Mouse (Mus musculus) limb, embryonic 11.5 days (tissue): Measurements from ENCODE around the gene Acsl3. TPM values are rescaled to one million over a fixed set of nuclear protein-coding genes. Genes with fewer than 3 reads are reported as not detected.

ENCODE experiments used
- ATAC-seq: fragments of 200-750 bp; cut with Nextera tagmentation; 2 replicates; pipeline ENCODE4 v1.8.0; 2017; ENCODE audit warnings: low read depth; ENCODE audit not compliant: insufficient number of reproducible peaks, low FRiP score, low TSS enrichment
- DNase-seq: peaks from one replicate; pipeline ENCODE4 v3.0.0-alpha.2; 2015; ENCODE audit warnings: low spot score
- H3K27ac ChIP-seq: fragments of 300-500 bp; sonication (generic); replicated peaks from 2 replicates; pipeline ENCODE4 v1.5.1; 2014; ENCODE audit warnings: low read depth, mild to moderate bottlenecking, low read length
- H3K27me3 ChIP-seq: fragments of 300-500 bp; sonication (generic); 2 replicates; pipeline ENCODE4 v1.6.1; 2014; ENCODE audit warnings: mild to moderate bottlenecking, low read length, mixed read lengths; ENCODE audit not compliant: control insufficient read depth, insufficient read depth
- H3K36me3 ChIP-seq: fragments of 300-500 bp; sonication (generic); 2 replicates; pipeline ENCODE4 v1.6.1; 2014; ENCODE audit warnings: mild to moderate bottlenecking, low read length, moderate library complexity, mixed read lengths; ENCODE audit not compliant: control insufficient read depth, insufficient read depth
- H3K4me1 ChIP-seq: fragments of 300-500 bp; sonication (generic); 2 replicates; pipeline ENCODE4 v1.6.1; 2014; ENCODE audit warnings: low read length, mixed read lengths; ENCODE audit not compliant: control insufficient read depth, insufficient read depth
- H3K4me2 ChIP-seq: fragments of 300-500 bp; sonication (generic); 2 replicates; pipeline ENCODE4 v1.6.1; 2014; ENCODE audit warnings: low read depth, mild to moderate bottlenecking, moderate library complexity; ENCODE audit not compliant: severe bottlenecking
- H3K4me3 ChIP-seq: fragments of 300-500 bp; sonication (generic); 2 replicates; pipeline ENCODE4 v1.5.1; 2014; ENCODE audit warnings: low read depth, low read length
- H3K9ac ChIP-seq: fragments of 300-500 bp; sonication (generic); 2 replicates; pipeline ENCODE4 v1.6.1; 2014; ENCODE audit warnings: mild to moderate bottlenecking, low read length
- H3K9me3 ChIP-seq: fragments of 300-500 bp; sonication (generic); 2 replicates; pipeline ENCODE4 v1.6.1; 2016; ENCODE audit warnings: low read length; ENCODE audit not compliant: control insufficient read depth
- WGBS: fragments of 180-500 bp; shearing (Covaris S2); extraction: QIAGEN DNeasy Blood & Tissue Kit; methylation state at CpG from one replicate; pipeline ENCODE4 v1.1.7; 2014; 5-methylcytosine and 5-hydroxymethylcytosine counted together
- polyA plus RNA-seq: library from polyadenylated mRNA; unstranded; fragments of >200 nt; fragmentation: Nextera tagmentation; extraction: Ambion mirVana; gene quantifications from 2 replicates; pipeline ENCODE4 v1.2.1, GENCODE M21; 2014

Acsl3 gene
- polyA plus RNA-seq, 1 experiment from 2014 or later: 85.6 TPM

DNA sequence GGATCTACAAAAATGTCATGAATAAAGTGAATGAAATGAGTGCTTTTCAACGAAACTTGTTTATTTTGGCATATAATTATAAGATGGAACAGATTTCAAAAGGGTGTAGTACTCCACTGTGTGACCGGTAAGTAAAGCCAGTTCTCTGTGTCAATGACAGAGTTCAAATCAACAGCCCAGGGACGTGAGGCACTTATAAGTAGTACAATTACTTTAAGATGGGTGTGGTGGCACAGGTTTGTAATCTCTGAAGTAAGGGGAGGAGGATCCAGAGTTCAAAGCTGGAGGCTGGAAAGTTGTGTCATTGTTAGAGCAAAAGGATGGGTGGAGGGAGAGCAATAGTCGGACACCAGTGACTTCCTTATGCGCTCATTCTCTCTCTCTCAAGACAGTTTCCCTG is 39.3 kb downstream of the Acsl3 start:
- DNase-seq (no peak), ATAC-seq (no peak)
- Histone ChIP-seq H3K4me2 (no peak overlapping the region), H3K9me3 (no peaks in the 10 kb centered on the region), H3K9ac (no peak overlapping the region), H3K36me3 (peaks cover 14% of the 10 kb centered on the region), H3K4me3 (no peak overlapping the region), H3K27me3 (no peaks in the 10 kb centered on the region), H3K4me1 (no peaks in the 10 kb centered on the region), H3K27ac (no peak overlapping the region)
- 94% methylated on average over 5 of the region's 5 CpGs for WGBS

DNA sequence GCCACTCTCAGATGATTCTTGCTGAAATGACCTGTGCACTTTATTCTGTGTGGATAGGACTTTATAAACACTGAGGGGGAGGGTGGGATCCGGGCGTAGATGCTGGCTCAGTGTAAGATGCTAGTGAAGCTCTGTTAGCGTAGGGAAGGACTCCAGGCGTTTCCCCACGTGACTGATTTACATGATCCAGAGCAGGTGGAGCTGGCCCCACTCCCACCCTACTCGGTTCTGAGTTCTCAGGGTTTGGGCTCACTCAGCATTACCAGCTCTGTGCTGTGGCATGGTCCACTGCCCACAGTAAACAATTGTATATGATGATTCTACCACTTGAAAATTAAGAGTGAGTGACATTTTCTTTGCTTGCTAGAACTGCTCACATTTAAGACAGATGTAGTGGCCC is 40.5 kb downstream of the Acsl3 start:
- WGBS: 81% methylated on average over 6 of the region's 6 CpGs
- DNase-seq (no peak), ATAC-seq (no peak)
- no peaks in the 10 kb centered on the region for H3K9me3 ChIP-seq
- H3K27me3 ChIP-seq: no peaks in the 10 kb centered on the region
- H3K4me3 ChIP-seq: no peak overlapping the region
- H3K27ac ChIP-seq: no peak overlapping the region
- H3K36me3 ChIP-seq: peaks cover 14% of the 10 kb centered on the region
- H3K4me2 ChIP-seq: no peak overlapping the region
- no peak overlapping the region for H3K9ac ChIP-seq
- H3K4me1 ChIP-seq: no peaks in the 10 kb centered on the region

DNA sequence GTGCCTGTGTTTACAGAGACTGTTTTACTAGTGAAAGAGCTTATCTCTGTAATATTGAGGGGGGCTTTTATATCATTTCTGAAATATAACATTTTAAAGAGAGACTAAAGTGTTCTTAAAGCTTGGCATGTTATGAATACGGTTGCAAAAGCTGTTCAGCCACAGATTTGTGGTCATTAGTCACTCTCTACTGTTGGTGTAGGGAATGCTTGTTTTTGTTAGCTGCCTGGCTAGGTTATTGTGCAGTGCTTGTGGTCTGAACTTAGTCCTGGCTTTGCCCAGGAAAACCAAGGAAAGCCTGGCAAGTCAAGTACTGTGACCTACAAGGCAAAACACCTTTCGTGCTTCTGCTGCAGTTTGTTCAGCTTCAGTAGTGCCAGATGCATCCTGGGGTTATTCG is 44.1 kb downstream of the Acsl3 start:
- ATAC-seq (no peak), DNase-seq (no peak)
- no peaks in the 10 kb centered on the region for H3K4me1 ChIP-seq
- peaks cover 18% of the 10 kb centered on the region for H3K36me3 ChIP-seq
- 91% methylated on average over 3 of the region's 3 CpGs for WGBS
- H3K9me3 ChIP-seq: no peaks in the 10 kb centered on the region
- no peak overlapping the region for H3K4me3 ChIP-seq
- H3K27ac ChIP-seq: no peak overlapping the region
- H3K4me2 ChIP-seq: no peak overlapping the region
- H3K9ac ChIP-seq: no peak overlapping the region
- no peaks in the 10 kb centered on the region for H3K27me3 ChIP-seq

DNA sequence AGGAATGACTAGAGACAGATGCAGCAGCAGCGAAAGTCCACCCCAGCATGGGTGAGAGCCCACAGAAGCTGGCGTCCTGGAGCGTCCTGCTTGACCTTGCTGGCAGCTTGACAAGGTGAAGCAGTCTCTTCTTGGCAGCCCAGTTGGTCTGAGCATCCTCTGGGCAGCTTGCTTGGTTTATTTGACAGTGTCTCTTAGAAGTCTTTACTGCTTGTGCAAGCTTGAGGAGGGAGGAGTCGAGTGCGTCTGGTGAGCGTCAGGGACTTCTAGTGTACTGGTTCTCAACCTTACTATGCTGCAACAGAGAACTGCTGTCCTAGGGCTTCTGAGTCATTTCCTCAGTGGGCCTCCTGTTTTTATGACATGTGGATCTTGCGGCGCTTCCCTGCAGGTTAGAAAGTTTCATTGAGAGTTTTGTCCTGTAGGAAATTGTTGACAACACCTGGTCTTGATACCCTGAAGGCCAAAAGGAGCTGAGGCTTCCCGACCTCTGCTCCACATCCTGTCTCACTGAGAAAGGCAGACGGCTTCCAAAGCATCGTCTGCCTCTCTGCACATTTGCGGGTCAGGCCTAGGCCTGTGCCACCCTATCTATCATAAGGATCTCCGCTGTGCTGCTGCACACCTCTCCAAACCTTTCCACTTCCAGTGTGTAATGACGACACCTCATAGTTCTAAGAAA is 44.8 kb downstream of the Acsl3 start:
- H3K4me2 ChIP-seq: no peak overlapping the region
- H3K27ac ChIP-seq: no peak overlapping the region
- H3K9ac ChIP-seq: no peak overlapping the region
- peaks cover 18% of the 10 kb centered on the region for H3K36me3 ChIP-seq
- no peak overlapping the region for H3K4me3 ChIP-seq
- DNase-seq: no peak
- ATAC-seq: no peak
- H3K9me3 ChIP-seq: no peaks in the 10 kb centered on the region
- H3K4me1 ChIP-seq: no peaks in the 10 kb centered on the region
- 69% methylated on average over 14 of the region's 14 CpGs for WGBS
- no peaks in the 10 kb centered on the region for H3K27me3 ChIP-seq

DNA sequence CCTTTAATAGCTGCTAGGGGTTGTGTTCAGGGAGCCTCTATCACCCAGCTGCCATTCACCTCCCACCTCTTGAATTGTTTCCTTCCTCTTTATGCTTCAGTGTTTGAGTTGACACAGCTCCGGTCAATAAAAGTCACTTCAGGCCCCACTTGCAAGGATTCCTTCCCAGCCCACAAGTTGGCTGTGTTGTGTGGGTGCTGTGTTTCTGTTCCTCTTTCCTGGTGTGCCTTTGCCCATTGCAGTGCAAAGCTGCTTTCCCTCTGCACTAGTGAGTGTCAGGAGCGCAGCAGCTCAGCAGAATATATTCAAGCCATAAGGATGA is 45.3 kb downstream of the Acsl3 start:
- Histone ChIP-seq H3K4me1 (no peaks in the 10 kb centered on the region), H3K4me2 (no peak overlapping the region), H3K9ac (no peak overlapping the region), H3K9me3 (no peaks in the 10 kb centered on the region), H3K36me3 (peaks cover 18% of the 10 kb centered on the region), H3K27me3 (no peaks in the 10 kb centered on the region), H3K27ac (no peak overlapping the region), H3K4me3 (no peak overlapping the region)
- DNase-seq (no peak), ATAC-seq (no peak)
- 81% methylated on average over 2 of the region's 2 CpGs for WGBS

DNA sequence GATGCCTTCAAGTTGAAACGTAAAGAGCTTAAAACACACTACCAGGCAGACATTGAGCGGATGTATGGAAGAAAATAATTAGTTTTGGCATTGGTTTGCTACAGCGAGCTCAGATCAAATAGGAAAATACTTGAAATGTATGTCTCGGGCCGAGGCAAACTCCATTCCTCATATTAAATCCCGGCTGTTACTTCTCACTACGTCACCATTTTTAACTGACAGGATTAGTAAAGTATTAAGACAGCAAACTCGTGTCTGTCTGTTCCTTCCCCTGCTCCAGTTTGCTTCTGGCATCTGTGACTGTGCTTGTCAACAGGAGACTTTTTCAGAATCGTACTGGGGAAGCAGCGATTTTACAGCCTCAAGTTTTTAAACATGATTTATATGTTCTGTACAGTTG is 48.7 kb downstream of the Acsl3 start:
- no peaks in the 10 kb centered on the region for H3K4me1 ChIP-seq
- no peak for DNase-seq
- H3K9ac ChIP-seq: no peak overlapping the region
- H3K4me3 ChIP-seq: no peak overlapping the region
- H3K4me2 ChIP-seq: no peak overlapping the region
- H3K9me3 ChIP-seq: no peaks in the 10 kb centered on the region
- ATAC-seq: no peak
- 89% methylated on average over 10 of the region's 10 CpGs for WGBS
- H3K27ac ChIP-seq: no peak overlapping the region
- H3K36me3 ChIP-seq: peaks cover 8% of the 10 kb centered on the region; the same call in 1 of the 2 replicates
- H3K27me3 ChIP-seq: no peaks in the 10 kb centered on the region

DNA sequence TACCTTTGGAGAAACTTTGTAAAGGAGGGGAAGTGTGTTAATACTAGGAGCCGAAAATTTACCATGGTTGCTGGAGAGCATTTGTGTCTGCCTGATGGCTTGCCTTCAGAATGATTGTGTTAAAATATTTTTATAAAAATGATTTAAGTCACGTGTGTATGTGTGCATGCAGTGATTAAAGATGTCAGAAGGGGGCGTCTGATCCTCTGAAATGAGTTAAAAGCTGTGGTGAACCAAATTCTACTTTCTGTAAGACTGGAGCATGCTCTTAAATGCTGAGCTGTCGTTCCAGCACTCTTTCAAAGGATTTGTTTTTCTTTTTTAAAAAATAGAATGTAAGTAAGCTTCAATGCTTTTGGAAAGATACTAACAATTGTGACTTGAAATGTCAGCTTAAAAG is 49.7 kb downstream of the Acsl3 start:
- no peak overlapping the region for H3K4me3 ChIP-seq
- WGBS: 68% methylated on average over 4 of the region's 4 CpGs
- H3K27me3 ChIP-seq: no peaks in the 10 kb centered on the region
- H3K27ac ChIP-seq: no peak overlapping the region
- no peak overlapping the region for H3K9ac ChIP-seq
- H3K4me1 ChIP-seq: no peaks in the 10 kb centered on the region
- H3K4me2 ChIP-seq: no peak overlapping the region
- DNase-seq (no peak), ATAC-seq (no peak)
- peaks cover 6% of the 10 kb centered on the region; the same call in 1 of the 2 replicates for H3K36me3 ChIP-seq
- H3K9me3 ChIP-seq: no peaks in the 10 kb centered on the region

DNA sequence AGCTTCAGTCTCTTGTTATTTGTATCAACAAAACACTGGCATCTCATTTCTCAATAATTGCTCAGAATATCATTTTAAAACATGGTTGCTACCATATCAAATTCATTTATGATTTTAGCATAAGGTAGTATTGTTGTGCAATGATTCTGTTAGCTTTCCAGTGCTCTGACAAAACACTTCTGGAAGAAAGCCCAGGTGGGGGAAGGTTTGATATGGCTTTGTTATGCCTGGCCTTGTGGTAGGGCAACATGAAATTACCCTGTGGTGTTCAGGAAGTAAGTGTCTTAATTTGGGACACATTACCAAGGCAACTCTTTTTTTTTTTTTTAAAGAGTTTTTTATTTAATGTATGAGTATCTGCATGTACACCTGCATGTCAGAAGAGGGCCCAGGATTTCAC is 52.4 kb downstream of the Acsl3 start:
- Histone ChIP-seq H3K36me3 (no peaks in the 10 kb centered on the region), H3K27ac (no peak overlapping the region), H3K9ac (no peak overlapping the region), H3K27me3 (no peaks in the 10 kb centered on the region), H3K9me3 (no peaks in the 10 kb centered on the region), H3K4me3 (no peak overlapping the region), H3K4me2 (no peak overlapping the region), H3K4me1 (no peaks in the 10 kb centered on the region)
- ATAC-seq (no peak), DNase-seq (no peak)

DNA sequence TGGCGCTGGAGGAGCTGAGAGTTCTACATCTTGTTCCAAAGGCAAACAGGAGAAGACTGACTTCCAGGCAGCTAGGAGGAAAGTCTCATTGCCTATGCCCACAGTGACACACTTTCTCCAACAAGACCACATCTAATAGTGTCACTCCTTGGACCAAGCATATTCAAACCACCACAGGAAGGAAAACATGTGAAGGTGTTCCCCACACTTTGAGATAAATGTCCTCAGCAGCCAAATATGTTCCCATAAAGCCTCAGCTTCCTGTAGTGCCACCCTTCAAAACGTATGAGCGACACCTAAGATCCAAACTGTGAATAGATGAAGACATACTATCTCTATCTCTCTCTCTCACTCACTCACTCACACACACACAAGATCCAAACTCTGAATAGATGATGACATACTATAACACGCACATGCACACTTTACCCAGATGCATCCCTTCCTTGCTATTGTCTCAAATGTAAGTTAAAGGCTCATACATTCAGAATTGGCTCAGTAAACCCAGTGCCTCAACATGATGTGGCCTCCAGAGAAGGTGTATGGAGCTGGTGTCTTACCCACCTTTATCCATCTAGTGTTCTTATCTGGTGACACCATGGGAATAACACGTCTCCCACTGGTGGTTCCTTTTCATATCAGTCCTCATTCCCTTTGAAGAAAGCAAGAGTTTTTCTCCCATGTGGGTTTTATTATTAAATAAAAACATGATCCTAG is 53.1 kb downstream of the Acsl3 start:
- H3K27me3 ChIP-seq: no peaks in the 10 kb centered on the region
- DNase-seq (no peak), ATAC-seq (no peak)
- H3K27ac ChIP-seq: no peak overlapping the region
- H3K9ac ChIP-seq: no peak overlapping the region
- no peaks in the 10 kb centered on the region for H3K36me3 ChIP-seq
- H3K9me3 ChIP-seq: no peaks in the 10 kb centered on the region
- no peaks in the 10 kb centered on the region for H3K4me1 ChIP-seq
- 88% methylated on average over 5 of the region's 5 CpGs for WGBS
- H3K4me2 ChIP-seq: no peak overlapping the region
- H3K4me3 ChIP-seq: no peak overlapping the region
